Mouse (Mus musculus) small intestine, adult 2 months (tissue): ENCODE results near the gene Fntb.

Source experiments
- CTCF ChIP-seq: fragments of 200-500 bp; IDR thresholded peaks from 2 replicates; pipeline ENCODE4 v1.5.1; 2012; ENCODE audit warnings: low read depth, mild to moderate bottlenecking, control low read depth, inconsistent platforms, low read length, moderate library complexity, mixed read lengths; ENCODE audit not compliant: insufficient replicate concordance, insufficient read length; ENCODE audit errors: extremely low read depth
- POLR2A ChIP-seq: fragments of 200-500 bp; IDR thresholded peaks from 2 replicates; pipeline ENCODE4 v1.6.1; 2012; ENCODE audit warnings: low read depth, mild to moderate bottlenecking, control low read depth, inconsistent platforms, low read length, moderate library complexity

DNA sequence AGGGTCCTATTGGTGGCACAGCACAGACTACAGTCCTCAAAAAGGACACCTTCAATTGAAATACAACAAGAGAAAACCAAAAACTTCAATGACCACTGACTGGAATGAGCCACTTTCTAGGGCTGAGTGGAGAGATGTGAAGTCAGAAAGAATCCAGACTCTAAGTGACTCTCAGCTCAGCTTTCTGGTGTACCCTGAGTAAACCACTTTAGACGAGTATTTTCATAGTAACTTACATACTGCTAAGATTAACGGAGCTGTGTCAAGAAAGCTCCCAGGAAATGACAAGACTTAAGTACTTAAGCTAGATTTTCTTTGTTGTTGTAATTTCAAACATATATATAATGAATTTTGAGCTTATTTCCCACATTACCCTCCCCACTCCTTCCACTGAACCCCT is 182.8 kb downstream of the Fntb start:
- TF ChIP-seq POLR2A (no peak), CTCF (no peak)
